ENCODE assay signal across 22 mouse cellular contexts in the genomic region with DNA sequence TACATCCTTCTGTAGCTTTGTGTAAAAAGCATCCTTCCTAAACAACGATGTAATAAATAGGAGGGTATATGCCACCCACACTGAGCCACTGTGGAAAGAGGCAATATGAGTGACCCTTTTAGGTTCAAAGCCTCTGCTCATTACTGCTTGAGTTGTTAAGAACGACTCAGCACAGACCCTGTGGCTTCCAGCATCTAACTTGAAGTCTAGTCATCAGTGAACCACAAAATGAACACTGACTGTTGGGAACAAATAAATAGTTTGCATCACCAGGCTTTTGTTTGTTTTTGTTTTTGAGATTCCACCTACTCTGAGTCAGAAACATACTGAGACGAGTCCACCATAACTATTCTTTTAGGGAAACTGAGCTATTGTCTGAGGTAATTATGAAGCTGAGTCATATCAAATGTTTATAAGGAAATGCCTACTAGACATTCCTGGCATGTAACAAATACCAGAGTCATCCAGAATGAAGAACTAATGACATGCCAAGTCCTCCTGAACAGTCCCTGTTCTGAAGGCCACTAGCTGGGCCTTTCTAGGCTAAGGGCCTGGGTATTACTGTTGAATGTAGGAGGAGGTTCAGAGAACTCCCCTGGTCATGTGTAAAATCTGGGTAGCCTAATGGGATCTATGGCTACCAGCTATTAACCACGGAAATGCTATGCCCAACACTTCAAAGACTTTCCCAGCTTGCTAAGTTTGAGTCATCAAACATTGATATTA.
DNase-seq lines count a peak whose midpoint lies in the region; ATAC-seq and TF ChIP-seq lines count a peak whose summit lies in the region.
"Had no signal": no experiment of that assay in that cellular context is flagged by ENCODE, and none has a peak within 500 bp of the region (broad histone marks: within the 10 kb centered on the region; RNA-seq: fewer than 3 reads in every experiment).

No protein-coding gene starts in this region.

- H3K9ac ChIP-seq in lung, postnatal 0 days (replicated peaks; ENCODE audit: low read depth) = no peak overlapping the region
- H3K9ac ChIP-seq: embryonic facial prominence, embryonic 12.5 days; heart, embryonic 15.5 days; hindbrain, embryonic 15.5 days had no signal

- H3K4me1 ChIP-seq in lung, postnatal 0 days (ENCODE audit: insufficient read depth, low read depth, low read length) = 0 out of 2 replicates have a peak, but pooled peaks cover 3% of the 10 kb centered on the region
- H3K4me1 ChIP-seq: heart, embryonic 15.5 days had no signal

- no peak for TF ChIP-seq CTCF in lung, postnatal 0 days (IDR thresholded peaks at IDR 0.05)

- H3K27ac ChIP-seq in lung, postnatal 0 days (ENCODE audit: low read length) = no peak overlapping the region
- H3K27ac ChIP-seq: embryonic facial prominence, embryonic 12.5 days; gastrocnemius, adult 2 months; heart, embryonic 15.5 days; hindbrain, embryonic 15.5 days had no signal

- TF ChIP-seq EP300 in lung, postnatal 0 days (IDR thresholded peaks at IDR 0.05) = peak; percentile 64; the same call in 1 of the 2 replicates

- H3K4me3 ChIP-seq in lung, postnatal 0 days (ENCODE audit: low read depth, low read length) = no peak overlapping the region
- H3K4me3 ChIP-seq: embryonic facial prominence, embryonic 12.5 days; gastrocnemius, adult 2 months; heart, embryonic 15.5 days; hindbrain, embryonic 15.5 days had no signal

- no peaks in the 10 kb centered on the region for H3K27me3 ChIP-seq in lung, postnatal 0 days (replicated peaks; ENCODE audit: insufficient read depth, low read length)
- H3K27me3 ChIP-seq: CH12.LX; embryonic facial prominence, embryonic 12.5 days; heart, embryonic 15.5 days; hindbrain, embryonic 15.5 days had no signal

- no peaks in the 10 kb centered on the region for H3K36me3 ChIP-seq in lung, postnatal 0 days (ENCODE audit: insufficient read depth, low read length)
- H3K36me3 ChIP-seq: embryonic facial prominence, embryonic 12.5 days; heart, embryonic 15.5 days; hindbrain, embryonic 15.5 days had no signal

- 70% methylated on average over 4 of the region's 4 CpGs for WGBS in lung, postnatal 0 days

- H3K9me3 ChIP-seq in lung, postnatal 0 days (ENCODE audit: low read length) = no peaks in the 10 kb centered on the region
- H3K9me3 ChIP-seq: embryonic facial prominence, embryonic 12.5 days; heart, embryonic 15.5 days; hindbrain, embryonic 15.5 days had no signal

- no peak overlapping the region for H3K4me2 ChIP-seq in lung, postnatal 0 days (replicated peaks; ENCODE audit: low read depth, low read length)
- H3K4me2 ChIP-seq: embryonic facial prominence, embryonic 12.5 days; heart, embryonic 11.5 days; heart, embryonic 15.5 days; hindbrain, embryonic 15.5 days had no signal

- peak; percentile 28 for ATAC-seq in lung, postnatal 0 days
- ATAC-seq: forebrain, embryonic 14.5 days had no signal

- DNase-seq in lung, postnatal 0 days (ENCODE audit: low spot score) = no peak
- DNase-seq in lung, adult 18-20 months = no peak
- peak; percentile 35 for DNase-seq in 3T3-L1 (ENCODE audit: low read depth, low spot score)
- peak; percentile 99 for DNase-seq in Muller cell, postnatal 12 days (ENCODE audit: inconsistent ontology term)
- peak; percentile 36 for DNase-seq in fibroblast of lung, adult 2 months (ENCODE audit: low read depth)
- DNase-seq in gastrocnemius, postnatal 4 days (ENCODE audit: low spot score in 2 of 2) = no peak
- no peak for DNase-seq in adrenal gland, adult 18-20 months (ENCODE audit: low spot score in 2 of 2)
- DNase-seq: adrenal gland, postnatal 14 days; cerebellum, adult 11-12 months; cerebellum, adult 9-10 months; cerebellum, postnatal 25 days; gastrocnemius, adult 2 months; gastrocnemius, postnatal 25 days; heart, adult 18-20 months; heart, postnatal 36 days; kidney, adult 11 months had no signal

Comparison
In these comparisons a context has a peak if more than half of its experiments do, and no peak if none do; other contexts are left out.
1. DNase-seq: peak in 3T3-L1 (single experiment), Muller cell, postnatal 12 days (single experiment) and fibroblast of lung, adult 2 months (single experiment); none in lung, postnatal 0 days (single experiment), lung, adult 18-20 months (0 of 2), gastrocnemius, postnatal 4 days (0 of 2) and adrenal gland, adult 18-20 months (0 of 2).